Mouse (Mus musculus) CH12.LX (cell line): ENCODE data around the gene Ces1h. TPM values are rescaled to one million over a fixed set of nuclear protein-coding genes. Genes with fewer than 3 reads are reported as not detected.

Source experiments
- DNase-seq: peaks from one replicate; pipeline ENCODE4 v3.0.0-alpha.2; 2013; ENCODE audit errors: extremely low read depth
- H3K27ac ChIP-seq: 2 replicates; pipeline ENCODE4 v1.5.1; 2012; ENCODE audit warnings: low read depth, mild to moderate bottlenecking, control low read depth, moderate library complexity; ENCODE audit not compliant: insufficient read depth
- H3K27me3 ChIP-seq: replicated peaks from 2 replicates; pipeline ENCODE3; 2012; ENCODE audit warnings: inconsistent platforms
- H3K36me3 ChIP-seq, 2 experiments: replicated peaks in 1 of 2; 2 replicates each; pipeline versions ENCODE3 to v1.6.1; 2012; ENCODE audit warnings: inconsistent platforms in 1 of 2, low read length in 1 of 2, mild to moderate bottlenecking in 1 of 2, mixed read lengths in 1 of 2, moderate library complexity in 1 of 2; ENCODE audit not compliant: control insufficient read depth in 1 of 2, insufficient read depth in 1 of 2
- H3K4me1 ChIP-seq, 2 experiments: 2 replicates each; pipeline ENCODE4 v1.6.1; 2012; ENCODE audit warnings: inconsistent platforms in 1 of 2, moderate library complexity in 1 of 2; ENCODE audit not compliant: insufficient read depth in 2 of 2, control insufficient read depth in 1 of 2
- H3K4me2 ChIP-seq: 2 replicates; pipeline ENCODE4 v1.6.1; 2012; ENCODE audit warnings: low read depth, mild to moderate bottlenecking, control low read depth; ENCODE audit not compliant: poor library complexity, insufficient read depth, severe bottlenecking
- H3K4me3 ChIP-seq, 3 experiments: fragments of 150-350 bp in 1 of 3; sonication (generic) in 1 of 3; replicated peaks in 1 of 3; 2 replicates each; pipeline versions ENCODE3 to v1.5.1; 2011 to 2012; ENCODE audit warnings: low read depth in 2 of 3, low read length in 2 of 3, mild to moderate bottlenecking in 2 of 3, moderate library complexity in 2 of 3, control low read depth in 1 of 3, improper control_type of control experiment in 1 of 3, inconsistent platforms in 1 of 3, mixed read lengths in 1 of 3; ENCODE audit not compliant: poor library complexity in 1 of 3
- H3K79me2 ChIP-seq: replicated peaks from 2 replicates; pipeline ENCODE4 v1.6.1; 2012; ENCODE audit warnings: mild to moderate bottlenecking, moderate library complexity; ENCODE audit not compliant: control insufficient read depth, poor library complexity, insufficient read depth, severe bottlenecking; ENCODE audit errors: extremely low read depth
- H3K9ac ChIP-seq: 2 replicates; pipeline ENCODE4 v1.6.1; 2012; ENCODE audit warnings: low read depth, mild to moderate bottlenecking, control low read depth, moderate library complexity; ENCODE audit not compliant: insufficient read depth
- H3K9me3 ChIP-seq: replicated peaks from 2 replicates; pipeline ENCODE3; 2012; ENCODE audit warnings: low read length, inconsistent platforms, mixed read lengths
- BHLHE40 ChIP-seq: IDR thresholded peaks from 2 replicates; pipeline ENCODE4 v1.6.1; 2011; ENCODE audit warnings: mild to moderate bottlenecking, low read depth, low read length, improper control_type of control experiment
- CHD1 ChIP-seq: IDR thresholded peaks from 2 replicates; pipeline ENCODE4 v1.6.1; 2012; ENCODE audit warnings: low read depth, low read length, improper control_type of control experiment, inconsistent platforms
- CHD2 ChIP-seq: IDR thresholded peaks from 2 replicates; pipeline ENCODE4 v1.6.1; 2011; ENCODE audit warnings: low read length, improper control_type of control experiment
- E2F4 ChIP-seq: IDR thresholded peaks from 2 replicates; pipeline ENCODE4 v1.6.1; 2011; ENCODE audit warnings: low read depth, low read length, improper control_type of control experiment; ENCODE audit not compliant: insufficient replicate concordance
- ELF1 ChIP-seq: IDR thresholded peaks from 2 replicates; pipeline ENCODE4 v1.6.1; 2014; ENCODE audit warnings: low read depth, mild to moderate bottlenecking, inconsistent platforms, low read length, improper control_type of control experiment
- EP300 ChIP-seq: IDR thresholded peaks from 2 replicates; pipeline ENCODE4 v1.6.1; 2011; ENCODE audit warnings: low read length, improper control_type of control experiment
- GABPA ChIP-seq: IDR thresholded peaks from 2 replicates; pipeline ENCODE4 v1.6.1; 2012; ENCODE audit warnings: low read depth, low read length, improper control_type of control experiment, inconsistent platforms; ENCODE audit not compliant: insufficient replicate concordance
- HCFC1 ChIP-seq: IDR thresholded peaks from 2 replicates; pipeline ENCODE4 v1.6.1; 2012; ENCODE audit warnings: low read depth, mild to moderate bottlenecking, inconsistent platforms, low read length, improper control_type of control experiment
- IRF4 ChIP-seq: IDR thresholded peaks from 2 replicates; pipeline ENCODE4 v1.6.1; 2014; ENCODE audit warnings: low read depth, mild to moderate bottlenecking, inconsistent platforms, low read length, improper control_type of control experiment
- MAFK ChIP-seq: IDR thresholded peaks from 2 replicates; pipeline ENCODE4 v1.6.1; 2011; ENCODE audit warnings: low read length, improper control_type of control experiment; ENCODE audit not compliant: insufficient replicate concordance
- MAX ChIP-seq: IDR thresholded peaks from 2 replicates; pipeline ENCODE4 v1.6.1; 2011; ENCODE audit warnings: low read length, improper control_type of control experiment
- MXI1 ChIP-seq: IDR thresholded peaks from 2 replicates; pipeline ENCODE4 v1.6.1; 2011; ENCODE audit warnings: mild to moderate bottlenecking, low read depth, low read length, improper control_type of control experiment
- MYC ChIP-seq: IDR thresholded peaks from 2 replicates; pipeline ENCODE4 v1.6.1; 2011; ENCODE audit warnings: low read depth, mild to moderate bottlenecking, improper control_type of control experiment, low read length
- POLR2AphosphoS2 ChIP-seq: IDR thresholded peaks from 2 replicates; pipeline ENCODE4 v1.6.1; 2011; ENCODE audit warnings: low read depth, low read length, improper control_type of control experiment
- SMC3 ChIP-seq: IDR thresholded peaks from 2 replicates; pipeline ENCODE4 v1.6.1; 2011; ENCODE audit warnings: low read depth, low read length, improper control_type of control experiment
- TCF12 ChIP-seq: IDR thresholded peaks from 2 replicates; pipeline ENCODE4 v1.6.1; 2014; ENCODE audit warnings: low read depth, mild to moderate bottlenecking, inconsistent platforms, low read length, improper control_type of control experiment
- USF1 ChIP-seq: IDR thresholded peaks from 2 replicates; pipeline ENCODE4 v1.6.1; 2014; ENCODE audit warnings: low read depth, mild to moderate bottlenecking, inconsistent platforms, low read length, improper control_type of control experiment
- ZC3H11A ChIP-seq: IDR thresholded peaks from 2 replicates; pipeline ENCODE4 v1.6.1; 2012; ENCODE audit warnings: low read depth, mild to moderate bottlenecking, inconsistent platforms, low read length, improper control_type of control experiment
- ZMIZ1 ChIP-seq: IDR thresholded peaks from 2 replicates; pipeline ENCODE4 v1.6.1; 2012; ENCODE audit warnings: low read depth, mild to moderate bottlenecking, inconsistent platforms, low read length, improper control_type of control experiment
- dilution Hi-C: fragments of 300-500 bp; cut with MboI; formaldehyde crosslinking; loops from 2 replicates; pipeline ENCODE4 v1.14.3; 2020; ENCODE audit warnings: low sequenced_read_pairs; ENCODE audit not compliant: extremely low pct_unique_long_range_greater_than_20kb, extremely low pct_ligation_motif_present
- in situ Hi-C: fragments of 300-500 bp; cut with MboI; formaldehyde crosslinking; loops from 3 replicates; pipeline ENCODE4 v1.14.3; 2019; ENCODE audit warnings: low sequenced_read_pairs, low pct_ligation_motif_present, low pct_unique_long_range_greater_than_20kb, mixed read lengths
- polyA plus RNA-seq: library from polyadenylated mRNA; unstranded; fragments of >175 nt; gene quantifications from 2 replicates; pipeline ENCODE4 v1.2.1, GENCODE M21; 2012; ENCODE audit warnings: low read depth; ENCODE audit not compliant: insufficient read length
- total RNA-seq, 2 experiments: library from RNA; depleted of rRNA; stranded (reverse); fragments of 300-350 nt in 1 of 2; fragments of >200 nt in 1 of 2; gene quantifications; 2 replicates each; pipeline ENCODE4 v1.2.3; 2012 to 2014

Gene Ces1h
- total and polyA plus RNA-seq, 3 experiments: not detected

DNA sequence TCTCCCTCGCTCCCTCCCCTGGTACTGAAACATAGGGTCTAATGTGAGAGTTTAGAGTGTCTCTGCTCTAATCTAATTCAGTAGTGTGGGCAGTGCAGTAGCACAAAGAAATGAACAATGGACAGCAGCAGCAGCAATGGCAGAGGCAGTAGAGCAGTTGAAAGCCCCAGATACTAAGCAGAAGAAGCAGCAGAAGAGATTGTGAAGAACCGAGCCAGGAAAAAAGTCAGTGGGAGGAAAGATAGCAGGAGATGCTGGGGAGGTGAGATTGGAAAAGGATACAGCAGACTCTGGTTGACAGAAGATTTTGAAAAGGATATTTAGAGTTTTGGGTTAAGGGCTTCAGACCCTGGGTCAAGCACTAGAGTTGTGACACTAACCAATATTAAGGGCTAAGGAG is 64.0 kb downstream of the Ces1h start:
- H3K27ac ChIP-seq: no peak overlapping the region
- peaks cover 37% of the 10 kb centered on the region for H3K27me3 ChIP-seq
- no peak overlapping the region for H3K4me3 ChIP-seq
- no peaks in the 10 kb centered on the region for H3K36me3 ChIP-seq
- no peaks in the 10 kb centered on the region for H3K9me3 ChIP-seq
- H3K79me2 ChIP-seq: no peaks in the 10 kb centered on the region
- TF ChIP-seq HCFC1 (no peak), CHD2 (no peak), USF1 (no peak), IRF4 (no peak), TCF12 (no peak), CHD1 (no peak), ZC3H11A (no peak), EP300 (no peak), MYC (no peak), ELF1 (no peak), ZMIZ1 (no peak), MAFK (no peak), MXI1 (no peak), SMC3 (no peak), BHLHE40 (no peak), POLR2AphosphoS2 (no peak), E2F4 (no peak), GABPA (no peak), MAX (no peak)
- H3K4me1 ChIP-seq: no peaks in the 10 kb centered on the region
- H3K4me2 ChIP-seq: no peak overlapping the region
- dilution Hi-C loops: no loop called here
- H3K9ac ChIP-seq: no peak overlapping the region
- in situ Hi-C loops: no loop called here
- DNase-seq: no peak

Other genes starting within 250 kb of the Ces1h start
- not detected in 2 replicates for gene Ces1c, start 248.4 kb downstream of the Ces1h start, total RNA-seq (2012; rRNA removed)
- not detected in 2 replicates for gene Ces1c, start 248.4 kb downstream of the Ces1h start, total RNA-seq (2014; rRNA removed)
- gene Ces1c, start 248.4 kb downstream of the Ces1h start, polyA plus RNA-seq: not detected in 2 replicates
- not detected in 2 replicates for gene Ces1d, start 181.9 kb downstream of the Ces1h start, total RNA-seq (2012; rRNA removed)
- gene Ces1d, start 181.9 kb downstream of the Ces1h start, total RNA-seq (2014; rRNA removed): not detected in 2 replicates
- not detected in 2 replicates for gene Ces1d, start 181.9 kb downstream of the Ces1h start, polyA plus RNA-seq
- gene Ces1e, start 150.1 kb downstream of the Ces1h start, total RNA-seq (2012; rRNA removed): not detected in 2 replicates
- gene Ces1e, start 150.1 kb downstream of the Ces1h start, total RNA-seq (2014; rRNA removed): not detected in 2 replicates
- not detected in 2 replicates for gene Ces1e, start 150.1 kb downstream of the Ces1h start, polyA plus RNA-seq
- gene Ces1f, start 100.0 kb downstream of the Ces1h start, total RNA-seq (2012; rRNA removed): not detected in 2 replicates
- not detected in 2 replicates for gene Ces1f, start 100.0 kb downstream of the Ces1h start, total RNA-seq (2014; rRNA removed)
- not detected in 2 replicates for gene Ces1f, start 100.0 kb downstream of the Ces1h start, polyA plus RNA-seq
- gene Ces1g, start 42.4 kb downstream of the Ces1h start, total RNA-seq (2012; rRNA removed): not detected in 2 replicates
- gene Ces1g, start 42.4 kb downstream of the Ces1h start, total RNA-seq (2014; rRNA removed): not detected in 2 replicates
- gene Ces1g, start 42.4 kb downstream of the Ces1h start, polyA plus RNA-seq: not detected in 2 replicates
- not detected in 2 replicates for gene Ces5a, start 156.1 kb upstream of the Ces1h start, total RNA-seq (2012; rRNA removed)
- gene Ces5a, start 156.1 kb upstream of the Ces1h start, total RNA-seq (2014; rRNA removed): not detected in 2 replicates
- not detected in 2 replicates for gene Ces5a, start 156.1 kb upstream of the Ces1h start, polyA plus RNA-seq